Comparison of ENCODE assay signal across 8 mouse cellular contexts in genomic region chr1:78852408-78853093, GRCm38 (mm10). TPM values are rescaled to one million over a fixed set of nuclear protein-coding genes. Genes with fewer than 3 reads are reported as not detected.
A peak's percentile ranks its signal among the peaks of the same experiment; 100 is the strongest.
DNase-seq lines count a peak whose midpoint lies in the region; ATAC-seq lines count a peak whose summit lies in the region.

No protein-coding gene starts in this region.

- no peaks in the 10 kb centered on the region for H3K9me3 ChIP-seq in embryonic facial prominence, embryonic 10.5 days
- no peaks in the 10 kb centered on the region for H3K9me3 ChIP-seq in midbrain, embryonic 12.5 days

- peak; percentile 96 for ATAC-seq in midbrain, embryonic 12.5 days (ENCODE audit: low FRiP score, low read depth)

- H3K27me3 ChIP-seq in embryonic facial prominence, embryonic 10.5 days (replicated peaks; ENCODE audit: low read depth, poor library complexity, severe bottlenecking): no peaks in the 10 kb centered on the region
- H3K27me3 ChIP-seq in midbrain, embryonic 12.5 days: no peaks in the 10 kb centered on the region

- peak overlapping the region; percentile 15; the same call in 1 of the 2 replicates for H3K4me2 ChIP-seq in midbrain, embryonic 12.5 days (replicated peaks)

- WGBS in embryonic facial prominence, embryonic 10.5 days: 49% methylated on average over 17 of the region's 17 CpGs
- WGBS in midbrain, embryonic 12.5 days: 51% methylated on average over 17 of the region's 17 CpGs

- H3K36me3 ChIP-seq in embryonic facial prominence, embryonic 10.5 days (replicated peaks): no peaks in the 10 kb centered on the region
- H3K36me3 ChIP-seq in midbrain, embryonic 12.5 days: no peaks in the 10 kb centered on the region

- intact Hi-C loops in left cerebral cortex, postnatal 4 days (cut with DNase I): no loop called here

- no peak overlapping the region for H3K4me3 ChIP-seq in embryonic facial prominence, embryonic 10.5 days
- no peak overlapping the region for H3K4me3 ChIP-seq in midbrain, embryonic 12.5 days

- peaks cover 12% of the 10 kb centered on the region for H3K4me1 ChIP-seq in embryonic facial prominence, embryonic 10.5 days
- H3K4me1 ChIP-seq in midbrain, embryonic 12.5 days: peaks cover 7% of the 10 kb centered on the region; the same call in 1 of the 2 replicates

- no peak overlapping the region for H3K9ac ChIP-seq in midbrain, embryonic 12.5 days (replicated peaks)

- H3K27ac ChIP-seq in embryonic facial prominence, embryonic 10.5 days (replicated peaks): peak overlapping the region; percentile 53; the same call in 1 of the 2 replicates
- H3K27ac ChIP-seq in midbrain, embryonic 12.5 days (replicated peaks): peak overlapping the region; percentile 58

- DNase-seq in left cerebral cortex, postnatal 4 days: peak; percentile 70
- DNase-seq in left cerebral cortex, adult 18-20 months (ENCODE audit: low spot score in 2 of 2): no peak
- peak; percentile 52 for DNase-seq in embryonic facial prominence, embryonic 10.5 days (ENCODE audit: low spot score)
- peak; percentile 18 for DNase-seq in kidney, adult 9 months
- no peak for DNase-seq in urinary bladder, postnatal 36 days (ENCODE audit: low spot score in 2 of 2)
- no peak for DNase-seq in left cerebral cortex, adult 11 months (ENCODE audit: low spot score)
- no peak for DNase-seq in yolk sac, embryonic 10.5 days (ENCODE audit: low spot score)

RNA-seq across cellular contexts. Expression of gene Kcne4, which starts 36.0 kb away (rescaled TPM):
- 1 to 10 TPM in 1 of 2 experiments, under 1 TPM in 1; 0.95 to 1.1 TPM for total RNA-seq in left cerebral cortex, postnatal 4 days (2021)
- 1 to 10 TPM; 1.4 to 1.5 TPM for total RNA-seq in left cerebral cortex, adult 18-20 months (2021)
- polyA plus RNA-seq in embryonic facial prominence, embryonic 10.5 days (2016; fragmentation: Nextera tagmentation; extraction: Ambion mirVana): 0.11 and 0.36 TPM in 2 replicates
- polyA plus RNA-seq in midbrain, embryonic 12.5 days (2016; fragmentation: Nextera tagmentation; extraction: Ambion mirVana): 2.0 and 2.5 TPM in 2 replicates

Comparison
In these comparisons a context has a peak if more than half of its experiments do, and no peak if none do; other contexts are left out.
1. DNase-seq: peak in left cerebral cortex, postnatal 4 days (single experiment), embryonic facial prominence, embryonic 10.5 days (single experiment) and kidney, adult 9 months (single experiment); none in left cerebral cortex, adult 18-20 months (0 of 2), urinary bladder, postnatal 36 days (0 of 2), left cerebral cortex, adult 11 months (single experiment) and yolk sac, embryonic 10.5 days (single experiment).